ENCODE assay signal across 8 mouse cellular contexts in genomic region chr3:86114659-86115338, GRCm38 (mm10). TPM values are rescaled to one million over a fixed set of nuclear protein-coding genes. Genes with fewer than 3 reads are reported as not detected.
DNase-seq lines count a peak whose midpoint lies in the region; ATAC-seq and TF ChIP-seq lines count a peak whose summit lies in the region.

No protein-coding gene starts in this region.

- 0 out of 2 replicates have a peak overlapping the region, but pooled peaks have one; percentile 17 for H3K9ac ChIP-seq in CH12.LX (ENCODE audit: insufficient read depth, low read depth)
- H3K9ac ChIP-seq in heart, embryonic 14.5 days (ENCODE audit: low read length) = no peak overlapping the region
- no peak overlapping the region for H3K9ac ChIP-seq in lung, embryonic 16.5 days (ENCODE audit: low read length)
- no peak overlapping the region for H3K9ac ChIP-seq in liver, postnatal 0 days (replicated peaks)

- no peaks in the 10 kb centered on the region for H3K36me3 ChIP-seq in CH12.LX (replicated peaks in 1 of 2; ENCODE audit: control insufficient read depth in 1 of 2, insufficient read depth in 1 of 2, low read length in 1 of 2)
- H3K36me3 ChIP-seq in heart, embryonic 14.5 days (ENCODE audit: control insufficient read depth, insufficient read depth, low read length) = peaks cover 18% of the 10 kb centered on the region
- H3K36me3 ChIP-seq in lung, embryonic 16.5 days (ENCODE audit: control insufficient read depth, insufficient read depth, low read length) = peaks cover 17% of the 10 kb centered on the region
- peaks cover 5% of the 10 kb centered on the region for H3K36me3 ChIP-seq in liver, postnatal 0 days (replicated peaks; ENCODE audit: insufficient read depth, low read length)

- H3K9me3 ChIP-seq in CH12.LX (replicated peaks; ENCODE audit: low read length) = peaks cover 4% of the 10 kb centered on the region
- peaks cover 7% of the 10 kb centered on the region for H3K9me3 ChIP-seq in heart, embryonic 14.5 days (ENCODE audit: control insufficient read depth, low read length)
- H3K9me3 ChIP-seq in lung, embryonic 16.5 days (ENCODE audit: control insufficient read depth, low read length) = no peaks in the 10 kb centered on the region
- H3K9me3 ChIP-seq in liver, postnatal 0 days (ENCODE audit: low read length) = peaks cover 3% of the 10 kb centered on the region; the same call in 1 of the 2 replicates

- no peak for TF ChIP-seq RAD21 in CH12.LX (IDR thresholded peaks at IDR 0.05; ENCODE audit: low read depth, low read length)

- peak; percentile 21 for DNase-seq in gastrocnemius, adult 18-20 months (ENCODE audit: low spot score)
- no peak for DNase-seq in gastrocnemius, adult 8-10 months (ENCODE audit: low spot score in 2 of 2)
- DNase-seq in CH12.LX (ENCODE audit: extremely low read depth) = no peak
- no peak for DNase-seq in liver, postnatal 0 days
- no peak for DNase-seq in spleen, adult 18-20 months

- no peak for ATAC-seq in heart, embryonic 14.5 days (ENCODE audit: insufficient number of reproducible peaks, insufficient read depth, low FRiP score, low read depth)
- ATAC-seq in lung, embryonic 16.5 days (ENCODE audit: low read depth) = peak; percentile 86
- ATAC-seq in inflammation-experienced regulatory T-cells, adult 6 months = no peak
- no peak for ATAC-seq in liver, postnatal 0 days

- peaks cover 0 to 6% of the 10 kb centered on the region in 2 experiments; a peak in 3 of 4 replicates for H3K4me1 ChIP-seq in CH12.LX (ENCODE audit: control insufficient read depth in 1 of 2, insufficient read depth in 2 of 2)
- H3K4me1 ChIP-seq in heart, embryonic 14.5 days (ENCODE audit: control insufficient read depth in 2 of 2, insufficient read depth in 2 of 2, low read length in 2 of 2) = no peaks in the 10 kb centered on the region
- H3K4me1 ChIP-seq in lung, embryonic 16.5 days (replicated peaks; ENCODE audit: control insufficient read depth, insufficient read depth, low read length) = no peaks in the 10 kb centered on the region; the same call in 1 of the 2 replicates
- peaks cover 3% of the 10 kb centered on the region for H3K4me1 ChIP-seq in liver, postnatal 0 days (ENCODE audit: insufficient read depth)

- H3K27me3 ChIP-seq in CH12.LX (replicated peaks) = no peaks in the 10 kb centered on the region
- no peaks in the 10 kb centered on the region for H3K27me3 ChIP-seq in heart, embryonic 14.5 days (ENCODE audit: control insufficient read depth, insufficient read depth, low read length)
- H3K27me3 ChIP-seq in lung, embryonic 16.5 days (ENCODE audit: control insufficient read depth, insufficient read depth, low read depth, low read length) = no peaks in the 10 kb centered on the region
- H3K27me3 ChIP-seq in liver, postnatal 0 days (ENCODE audit: insufficient read depth, low read length) = no peaks in the 10 kb centered on the region

- in situ Hi-C loops in CH12.LX (cut with MboI; ENCODE audit: low pct_ligation_motif_present, low pct_unique_long_range_greater_than_20kb, low sequenced_read_pairs) = loop anchor here (25.0 kb wide), 1 partner anchor 402 kb away; no protein-coding TSS in a partner anchor

- no peaks in the 10 kb centered on the region for H3K79me2 ChIP-seq in CH12.LX (replicated peaks; ENCODE audit: control insufficient read depth, extremely low read depth, insufficient read depth, poor library complexity, severe bottlenecking)

- TF ChIP-seq EP300 in CH12.LX (IDR thresholded peaks at IDR 0.05; ENCODE audit: low read length) = no peak
- no peak for TF ChIP-seq EP300 in liver, postnatal 0 days (IDR thresholded peaks at IDR 0.05; ENCODE audit: low read depth)

- TF ChIP-seq POLR2A in CH12.LX (IDR thresholded peaks at IDR 0.05; ENCODE audit: low read depth, low read length) = no peak

- H3K27ac ChIP-seq in CH12.LX (ENCODE audit: insufficient read depth, low read depth) = no peak overlapping the region
- H3K27ac ChIP-seq in heart, embryonic 14.5 days (replicated peaks in 1 of 2; ENCODE audit: control insufficient read depth in 1 of 2, insufficient read depth in 1 of 2, low read depth in 2 of 2, low read length in 2 of 2) = peak overlapping the region in 1 of 2 experiments; percentile 23; a peak in 1 of 4 replicates
- H3K27ac ChIP-seq in lung, embryonic 16.5 days (ENCODE audit: low read length) = peak overlapping the region; percentile 17
- H3K27ac ChIP-seq in liver, postnatal 0 days (ENCODE audit: low read depth) = no peak overlapping the region

- H3K4me2 ChIP-seq in CH12.LX (ENCODE audit: insufficient read depth, low read depth, poor library complexity, severe bottlenecking) = peak overlapping the region; percentile 1; the same call in 1 of the 2 replicates
- H3K4me2 ChIP-seq in heart, embryonic 14.5 days (ENCODE audit: low read length) = 0 out of 2 replicates have a peak overlapping the region, but pooled peaks have one; percentile 5
- H3K4me2 ChIP-seq in lung, embryonic 16.5 days (ENCODE audit: low read depth, low read length) = peak overlapping the region; percentile 7
- no peak overlapping the region for H3K4me2 ChIP-seq in liver, postnatal 0 days (ENCODE audit: low read depth, low read length)

- dilution Hi-C loops in CH12.LX (cut with MboI; ENCODE audit: extremely low pct_ligation_motif_present, extremely low pct_unique_long_range_greater_than_20kb, low sequenced_read_pairs) = no loop called here

- 60% methylated on average over 12 of the region's 12 CpGs for WGBS in heart, embryonic 14.5 days
- WGBS in lung, embryonic 16.5 days = 36% methylated on average over 12 of the region's 12 CpGs
- 65% methylated on average over 12 of the region's 12 CpGs for WGBS in liver, postnatal 0 days (ENCODE audit: insufficient replicate concordance)

- H3K4me3 ChIP-seq in CH12.LX (replicated peaks in 1 of 3; ENCODE audit: low read depth in 2 of 3, low read length in 2 of 3, poor library complexity in 1 of 3) = no peak overlapping the region
- no peak overlapping the region for H3K4me3 ChIP-seq in heart, embryonic 14.5 days (ENCODE audit: control insufficient read depth in 1 of 2, insufficient read depth in 1 of 2, low read depth in 1 of 2, low read length in 2 of 2)
- no peak overlapping the region for H3K4me3 ChIP-seq in lung, embryonic 16.5 days (ENCODE audit: low read length)
- no peak overlapping the region for H3K4me3 ChIP-seq in liver, postnatal 0 days (ENCODE audit: low read depth, low read length)

- TF ChIP-seq CTCF in CH12.LX (conservative IDR thresholded peaks at IDR 0.05 in 1 of 2, IDR thresholded peaks at IDR 0.05 in 1 of 2; ENCODE audit: low read depth in 2 of 2, low read length in 2 of 2) = no peak
- TF ChIP-seq CTCF in liver, postnatal 0 days (IDR thresholded peaks at IDR 0.05; ENCODE audit: low read depth) = no peak

TF ChIP-seq in CH12.LX, 34 proteins besides CTCF, POLR2A, EP300 and RAD21:
- TF ChIP-seq ETS1 (conservative IDR thresholded peaks at IDR 0.05; ENCODE audit: low read depth, low read length) = no peak

RNA-seq across cellular contexts. Expression of gene Rps3a1, which starts 27.7 kb away (rescaled TPM):
- 100 to 1,000 TPM; 426 to 436 TPM for total RNA-seq in gastrocnemius, adult 18-20 months (2021)
- 100 to 1,000 TPM; 415 to 510 (median 453) TPM for total RNA-seq in gastrocnemius, adult 8-10 months (2022)
- 3,430 and 3,559 TPM in 2 replicates for total RNA-seq in CH12.LX (2012; rRNA removed)
- 4,566 and 5,270 TPM in 2 replicates for total RNA-seq in CH12.LX (2014; rRNA removed)
- 2,244 and 2,512 TPM in 2 replicates for polyA plus RNA-seq in CH12.LX (2012; ENCODE audit: insufficient read length, low read depth)
- polyA plus RNA-seq in heart, embryonic 14.5 days (2014; fragmentation: Nextera tagmentation; extraction: Ambion mirVana) = 819 and 883 TPM in 2 replicates
- polyA plus RNA-seq in lung, embryonic 16.5 days (2015; fragmentation: Nextera tagmentation; extraction: Ambion mirVana) = 1,246 and 1,285 TPM in 2 replicates
- 1,000 to 10,000 TPM; 2,732 to 4,785 (median 2,853) TPM for polyA plus RNA-seq in inflammation-experienced regulatory T-cells, adult 6 months (2017; shearing (Covaris generic))
- polyA plus RNA-seq in liver, postnatal 0 days (2015; fragmentation: Nextera tagmentation; extraction: Ambion mirVana) = 751 and 788 TPM in 2 replicates
